Mouse (Mus musculus) adrenal gland (tissue): Measurements from ENCODE around the gene Gm8300.
"Not testable (repeated sequence)": the region's sequence is repeated elsewhere in the genome, so short reads cannot be mapped to it uniquely, and the experiment has no call there.

Source experiments
- intact Hi-C: fragments of 180-260 bp; cut with DNase I; formaldehyde crosslinking; loops from one replicate; pipeline ENCODE4 v1.15.1; 2025
- long read RNA-seq, 2 experiments: library from polyadenylated mRNA; unstranded; transcript quantifications; one replicate each; pipeline ENCODE4 v2.0.0; 2020; ENCODE audit warnings: borderline replicate concordance in 1 of 2; ENCODE audit not compliant: insufficient replicate concordance in 1 of 2

The Gm8300 gene
- long read RNA-seq, experiment 1: 0 reads
- long read RNA-seq, experiment 2: 0 reads

DNA sequence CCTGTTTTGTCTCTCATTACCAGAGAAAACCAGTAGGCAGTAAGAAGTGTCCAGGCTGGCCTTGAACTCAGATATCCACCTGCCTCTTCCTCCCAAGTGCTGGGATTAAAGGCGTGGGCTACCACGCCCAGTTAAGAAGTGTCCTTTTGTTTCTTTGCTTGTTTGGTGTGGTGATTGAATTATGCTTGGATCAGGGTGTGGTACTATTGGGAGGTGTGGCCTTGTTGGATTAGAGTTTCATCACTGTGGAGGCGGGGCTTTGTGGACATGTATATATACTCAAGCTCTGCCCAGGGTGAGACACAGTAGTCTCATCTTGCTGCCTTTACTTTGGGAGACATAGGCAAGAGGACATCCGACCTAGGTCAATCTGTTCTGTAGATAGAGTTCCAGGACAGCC lies at the start of gene Gm8300:
Gene Gm8300, plus strand, starts transcription at position 301 of the 400 bp plus-strand sequence.
- intact Hi-C loops: not testable (repeated sequence)

DNA sequence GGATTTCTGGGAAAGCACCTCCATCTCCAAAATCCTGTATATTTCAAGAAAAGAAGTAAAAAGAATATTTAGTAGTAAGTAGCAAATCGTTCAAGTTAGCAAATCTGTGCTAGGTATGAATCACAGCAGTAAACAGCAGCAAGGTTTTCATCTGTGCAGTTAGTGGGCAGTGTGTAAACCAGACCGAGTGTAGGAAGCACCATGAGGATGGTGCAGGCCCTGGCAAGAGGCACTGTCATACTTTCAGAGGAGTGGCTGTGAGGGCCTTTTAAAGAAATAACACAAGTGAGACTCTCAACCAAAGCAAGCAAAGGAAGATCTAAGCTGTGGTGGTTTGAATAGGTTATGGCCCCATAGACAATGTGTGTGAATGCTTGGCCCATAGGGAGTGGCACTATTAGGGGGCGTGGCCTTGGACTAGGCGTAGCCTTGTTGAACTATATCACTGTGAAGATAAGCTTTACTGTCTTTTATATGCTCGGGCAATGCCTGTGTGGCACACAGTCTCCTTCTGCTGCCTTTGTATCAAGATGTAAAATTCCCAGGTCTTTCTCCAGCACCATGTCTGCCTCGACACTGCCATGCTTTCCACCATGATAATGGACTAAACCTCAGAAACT lies 49.3 kb upstream of the Gm8300 start:
- intact Hi-C loops: no loop called here

DNA sequence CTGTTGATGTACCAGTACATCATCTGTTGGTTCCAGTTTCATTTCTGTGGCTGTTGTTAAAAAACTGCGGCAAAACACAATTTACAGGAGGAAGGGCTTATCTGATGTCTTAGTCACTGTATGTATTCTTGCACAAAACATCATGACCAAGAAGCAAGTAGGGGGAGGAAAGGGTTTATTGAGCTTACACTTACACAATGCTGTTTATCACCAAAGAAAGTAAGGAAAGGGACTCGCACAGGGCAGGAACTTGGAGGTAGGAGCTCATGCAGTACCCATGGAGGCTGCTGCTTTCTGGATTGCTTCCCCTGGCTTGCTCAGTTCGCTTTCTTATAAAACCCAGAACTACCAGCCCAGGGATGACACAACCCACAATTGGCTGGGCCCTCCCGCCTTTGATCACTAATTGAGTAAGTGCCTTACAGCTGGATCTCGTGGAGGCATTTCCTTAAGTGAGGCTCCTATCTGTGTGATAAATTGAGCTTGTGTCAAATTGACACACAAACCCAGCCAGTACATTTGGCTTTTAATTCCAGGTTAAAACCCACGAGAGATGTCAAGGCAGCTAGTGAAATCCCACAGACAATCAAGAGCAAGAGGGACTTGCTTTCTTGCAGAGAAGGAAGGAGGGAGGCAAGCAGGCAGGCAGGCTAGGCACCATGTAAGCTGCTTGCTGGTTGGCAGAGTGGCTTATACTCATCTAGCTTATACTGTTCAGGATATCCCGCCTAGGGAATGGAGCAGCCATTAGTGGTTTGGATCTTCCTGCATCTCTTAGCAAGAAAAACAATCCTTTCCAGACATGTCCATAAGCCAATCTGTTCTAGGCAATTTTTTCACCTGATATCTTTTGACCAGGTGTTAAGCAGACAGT lies 43.6 kb upstream of the Gm8300 start:
- intact Hi-C loops: loop anchor here (10.0 kb wide), 1 partner anchor 894 kb away; the partner anchor contains the start of gene Adck1

DNA sequence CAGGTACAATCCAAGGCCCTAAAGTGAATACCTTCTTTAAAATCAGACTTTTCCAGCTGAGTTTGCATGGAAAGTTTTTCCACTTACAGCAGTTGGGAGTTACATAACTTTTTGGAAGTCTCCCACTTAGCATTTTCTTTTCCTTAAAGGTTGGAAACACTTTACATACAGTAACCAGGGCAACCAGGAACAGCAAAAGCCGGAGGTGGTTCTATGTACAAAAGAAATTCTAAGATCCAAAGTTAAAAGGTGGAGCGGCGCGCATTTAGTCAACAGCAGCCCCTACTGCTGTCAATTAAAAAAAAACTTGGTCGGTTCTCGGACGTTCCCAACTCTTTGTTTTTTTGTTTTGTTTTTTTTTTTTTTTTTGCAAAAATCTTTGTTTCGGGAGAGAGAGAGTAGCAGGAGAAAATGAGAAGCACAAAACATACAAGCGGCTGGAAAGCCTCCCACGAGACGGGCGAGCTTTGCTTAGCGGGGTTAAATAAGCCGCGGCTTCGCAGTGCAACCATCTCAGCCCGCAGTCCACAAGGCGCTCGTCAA lies 42.6 kb upstream of the Gm8300 start:
- intact Hi-C loops: loop anchor here (10.0 kb wide), 1 partner anchor 893 kb away; the partner anchor contains the start of gene Adck1

DNA sequence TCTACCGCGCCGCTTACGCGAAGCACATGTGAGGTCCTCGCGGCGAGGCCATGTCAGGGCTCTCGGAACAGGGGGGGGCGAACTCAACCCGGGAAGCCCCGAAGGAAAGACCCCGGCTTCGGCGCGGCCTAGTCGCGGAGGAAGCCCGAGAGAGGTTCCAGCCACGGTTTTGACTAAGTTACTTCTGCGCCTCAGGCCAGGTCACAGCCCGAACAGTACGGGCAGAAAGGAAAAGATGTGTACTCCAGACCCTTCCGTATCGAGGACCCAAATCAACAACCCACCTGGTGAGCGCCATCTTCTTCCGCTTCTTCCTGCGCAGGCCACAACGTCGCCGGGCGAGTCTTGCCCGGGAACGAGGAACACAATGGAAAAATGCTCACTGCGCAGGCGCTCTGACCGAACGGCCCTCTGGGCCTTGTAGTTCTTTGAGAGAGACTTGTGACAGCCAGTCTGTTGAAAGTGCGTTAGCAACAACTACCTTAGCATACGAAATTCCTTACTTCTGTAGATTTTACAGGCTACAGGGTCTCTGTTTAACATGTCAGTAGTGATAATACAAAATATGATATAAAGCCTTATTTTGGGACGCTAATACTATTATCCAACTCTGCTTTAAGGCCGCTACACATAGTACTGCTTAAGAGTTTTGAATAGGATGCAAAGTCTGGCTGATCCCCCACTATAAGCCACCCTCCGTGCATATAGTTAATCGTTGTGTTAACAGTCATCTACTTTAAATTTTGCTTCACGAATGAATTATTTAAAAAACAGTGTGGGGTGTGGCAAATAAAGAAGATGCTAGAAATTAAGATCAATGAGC lies 41.9 kb upstream of the Gm8300 start, which contains the start of gene Snw1:
Gene Snw1, minus strand, starts transcription at position 311 of the 823 bp plus-strand sequence.
- intact Hi-C loops: loop anchor here (10.0 kb wide), 1 partner anchor 893 kb away; the partner anchor contains the start of gene Adck1

DNA sequence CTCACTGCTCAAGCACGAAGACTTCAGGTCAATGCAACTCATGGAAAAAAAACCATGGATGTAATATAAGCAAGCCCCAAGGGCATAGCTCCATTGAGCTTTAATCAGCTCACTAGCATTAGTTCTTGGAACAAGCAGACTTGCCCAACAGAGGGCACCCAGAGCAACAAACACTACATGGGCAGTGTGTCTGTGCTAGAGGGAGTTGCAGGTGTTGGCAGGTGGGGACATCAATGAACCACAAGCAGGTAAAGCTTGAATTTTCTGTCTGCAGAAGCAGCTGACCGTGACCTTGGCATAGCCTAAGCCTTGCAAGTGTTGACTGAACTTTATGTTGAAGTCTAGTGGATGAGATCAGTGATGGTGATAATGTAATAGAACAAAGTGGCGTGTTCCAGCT lies 39.4 kb upstream of the Gm8300 start:
- intact Hi-C loops: loop anchor here (10.0 kb wide), 1 partner anchor 890 kb away; the partner anchor contains the start of gene Adck1

DNA sequence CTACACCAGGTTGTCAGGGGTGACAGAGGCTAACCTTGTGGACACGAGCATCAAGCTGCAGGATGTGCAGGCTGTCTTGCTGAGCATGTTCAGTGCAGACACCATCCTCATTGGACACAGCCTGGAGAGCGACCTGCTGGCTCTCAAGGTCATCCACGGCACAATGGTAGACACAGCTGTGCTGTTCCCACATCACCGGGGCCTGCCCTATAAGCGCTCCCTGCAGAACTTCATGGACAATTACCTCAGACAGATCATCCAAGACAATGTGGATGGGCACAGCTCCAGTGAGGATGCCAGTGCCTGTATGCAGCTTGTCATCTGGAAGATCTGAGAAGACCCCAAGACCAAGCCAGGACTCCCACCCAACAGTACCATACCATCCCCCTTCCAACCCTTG lies 31.6 kb upstream of the Gm8300 start:
- intact Hi-C loops: loop anchor here (5.0 kb wide), 1 partner anchor 305 kb away; no protein-coding TSS in a partner anchor

DNA sequence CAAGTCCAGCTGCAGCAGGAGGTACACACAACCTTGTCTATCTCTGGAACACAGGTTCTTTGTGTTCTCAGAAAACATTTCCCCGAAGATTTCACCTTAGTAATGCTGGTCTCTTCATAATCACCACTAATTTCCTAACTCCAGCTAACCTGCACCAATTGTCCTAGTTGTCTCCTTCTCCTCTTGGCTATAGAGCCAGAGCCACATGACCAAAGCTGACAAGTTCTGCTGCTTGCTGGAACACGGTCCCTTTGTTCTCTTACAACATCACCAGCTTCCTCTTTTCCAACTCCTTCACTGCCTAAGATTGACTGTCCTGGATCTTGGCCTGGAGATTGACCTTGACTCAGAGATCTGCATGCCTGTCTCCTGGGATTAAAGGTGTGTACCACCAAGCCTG lies 25.4 kb upstream of the Gm8300 start:
- intact Hi-C loops: not testable (repeated sequence)

DNA sequence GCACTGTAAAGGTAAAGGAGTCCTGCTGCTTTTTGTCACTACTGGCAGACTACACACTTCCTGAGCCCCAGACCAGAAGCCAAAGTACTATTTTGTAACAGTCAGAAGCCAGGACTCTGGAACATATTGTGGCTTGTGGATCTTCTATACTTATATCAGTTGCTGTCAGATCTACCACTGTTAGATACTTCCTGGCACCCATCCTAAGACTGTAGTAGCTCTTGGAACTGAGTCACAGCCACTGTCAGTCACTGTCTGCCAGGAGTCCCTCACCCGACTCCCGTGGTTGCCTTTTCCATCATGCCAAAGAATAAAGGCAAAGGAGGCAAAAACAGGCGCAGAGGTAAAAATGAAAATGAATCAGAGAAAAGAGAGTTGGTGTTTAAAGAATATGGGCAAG lies 19.7 kb upstream of the Gm8300 start, which contains the start of gene Gm5788:
Gene Gm5788, plus strand, starts transcription at position 301 of the 400 bp plus-strand sequence.
- intact Hi-C loops: not testable (repeated sequence)

DNA sequence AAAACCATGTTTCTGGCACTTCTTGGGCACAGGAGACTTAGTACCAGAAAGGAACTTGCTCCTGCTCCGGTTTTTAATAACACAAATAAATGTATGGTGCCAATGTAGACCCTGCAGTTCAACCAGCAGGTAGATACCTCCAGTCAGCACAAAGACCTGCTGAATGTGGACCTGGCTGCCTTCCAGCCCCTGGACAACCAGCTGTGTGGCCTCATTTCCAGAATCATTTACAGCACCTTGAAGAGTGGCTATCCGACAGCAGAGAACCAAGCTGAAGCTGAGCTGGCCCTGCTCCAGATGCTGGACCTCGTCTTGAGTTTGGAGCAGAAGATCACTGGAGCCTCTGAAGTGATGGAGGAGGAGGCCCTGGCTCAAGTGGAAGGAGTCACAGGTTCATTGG lies 5.5 kb downstream of the Gm8300 start:
- intact Hi-C loops: not testable (repeated sequence)

DNA sequence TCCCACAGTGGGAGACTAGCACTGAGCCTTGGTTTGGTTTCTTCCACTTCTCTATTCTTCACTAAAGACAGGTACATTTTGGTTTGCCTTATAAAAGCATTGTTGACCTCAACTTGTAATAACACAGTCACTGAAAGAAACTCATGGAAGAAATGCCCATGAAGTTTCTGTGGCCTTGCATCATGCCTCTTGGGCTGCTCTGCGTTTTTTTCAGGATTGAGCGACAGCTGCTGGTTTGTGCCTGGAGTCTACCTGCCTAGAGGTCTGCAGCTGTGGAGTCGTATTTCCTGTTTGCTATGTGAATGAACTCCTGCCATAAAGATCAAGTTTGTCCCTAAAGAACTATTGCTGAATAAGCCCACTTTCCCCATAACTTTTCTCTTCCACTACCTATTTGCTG lies 29.8 kb downstream of the Gm8300 start:
- intact Hi-C loops: no loop called here

DNA sequence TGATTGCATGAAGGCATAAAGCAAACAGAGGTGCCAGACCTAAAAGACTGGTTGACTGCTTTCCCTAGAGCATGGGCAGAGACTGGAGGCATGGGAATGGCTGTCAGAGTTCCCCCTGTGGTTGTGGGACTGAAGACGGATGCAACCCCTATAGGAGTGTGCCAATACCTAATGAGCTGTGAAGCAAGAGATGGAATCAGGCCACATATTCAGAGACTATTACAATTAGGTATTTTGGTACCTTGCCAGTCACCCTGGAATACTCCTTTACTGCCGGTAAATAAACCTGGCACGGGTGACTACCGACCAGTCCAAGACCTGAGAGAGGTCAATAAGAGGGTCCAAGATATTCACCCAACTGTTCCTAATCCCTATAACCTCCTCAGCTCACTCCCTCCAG lies 36.5 kb downstream of the Gm8300 start:
- intact Hi-C loops: not testable (repeated sequence)
